Mouse (Mus musculus) ES-Bruce4 (cell line): ENCODE data around the gene Sdc3.

Experiments used
- CTCF ChIP-seq: IDR thresholded peaks from one replicate; pipeline ENCODE4 v1.8.1; 2011; ENCODE audit warnings: low read depth, low read length
- EP300 ChIP-seq: IDR thresholded peaks from 2 replicates; pipeline ENCODE4 v1.6.1; 2011; ENCODE audit warnings: low read depth, low read length; ENCODE audit not compliant: insufficient read depth
- POLR2A ChIP-seq: IDR thresholded peaks from one replicate; pipeline ENCODE4 v1.8.1; 2011; ENCODE audit warnings: low read length; ENCODE audit not compliant: insufficient read depth

- no peak for TF ChIP-seq POLR2A
- TF ChIP-seq EP300, result no peak
- no peak for TF ChIP-seq CTCF
Observed at GRCm38 (mm10) chr4:130766926-130767325, 25.4 kb upstream of the Sdc3 start.
